Mouse (Mus musculus) heart, embryonic 12.5 days (tissue): ENCODE measurements at regions not wholly inside any gene's neighbourhood (a gene's known extent, or its start where the extent isn't known, plus 50 kb on each side); places are given as distances from the start of the nearest gene placed in this dataset.

ENCODE experiments used
- ATAC-seq: fragments of 200-750 bp; cut with Nextera tagmentation; 2 replicates; pipeline ENCODE4 v1.8.0; 2017; ENCODE audit warnings: moderate TSS enrichment, moderate library complexity; ENCODE audit not compliant: insufficient number of reproducible peaks, low FRiP score
- H3K27ac ChIP-seq: fragments of 300-500 bp; sonication (generic); 2 replicates; pipeline ENCODE4 v1.5.1; 2016; ENCODE audit warnings: mild to moderate bottlenecking, moderate library complexity; ENCODE audit not compliant: poor library complexity, severe bottlenecking
- H3K27me3 ChIP-seq: fragments of 300-500 bp; sonication (generic); replicated peaks from 2 replicates; pipeline ENCODE4 v1.6.1; 2016; ENCODE audit warnings: mild to moderate bottlenecking, moderate library complexity
- H3K36me3 ChIP-seq: fragments of 300-500 bp; sonication (generic); 2 replicates; pipeline ENCODE4 v1.6.1; 2016; ENCODE audit warnings: mild to moderate bottlenecking, moderate library complexity
- H3K4me1 ChIP-seq: fragments of 300-500 bp; sonication (generic); replicated peaks from 2 replicates; pipeline ENCODE4 v1.6.1; 2016; ENCODE audit warnings: mild to moderate bottlenecking
- H3K4me2 ChIP-seq: fragments of 300-500 bp; sonication (generic); 2 replicates; pipeline ENCODE4 v1.6.1; 2016; ENCODE audit warnings: mild to moderate bottlenecking, moderate library complexity
- H3K4me3 ChIP-seq: fragments of 300-500 bp; sonication (generic); 2 replicates; pipeline ENCODE4 v1.5.1; 2016; ENCODE audit warnings: mild to moderate bottlenecking
- H3K9ac ChIP-seq: fragments of 300-500 bp; sonication (generic); 2 replicates; pipeline ENCODE4 v1.6.1; 2016; ENCODE audit warnings: mild to moderate bottlenecking, moderate library complexity
- H3K9me3 ChIP-seq: fragments of 300-500 bp; sonication (generic); replicated peaks from 2 replicates; pipeline ENCODE4 v1.6.1; 2016; ENCODE audit warnings: mild to moderate bottlenecking, moderate library complexity
- WGBS: fragments of 180-500 bp; shearing (Covaris S2); methylation state at CpG from one replicate; pipeline ENCODE4 v1.1.7; 2016; 5-methylcytosine and 5-hydroxymethylcytosine counted together

DNA sequence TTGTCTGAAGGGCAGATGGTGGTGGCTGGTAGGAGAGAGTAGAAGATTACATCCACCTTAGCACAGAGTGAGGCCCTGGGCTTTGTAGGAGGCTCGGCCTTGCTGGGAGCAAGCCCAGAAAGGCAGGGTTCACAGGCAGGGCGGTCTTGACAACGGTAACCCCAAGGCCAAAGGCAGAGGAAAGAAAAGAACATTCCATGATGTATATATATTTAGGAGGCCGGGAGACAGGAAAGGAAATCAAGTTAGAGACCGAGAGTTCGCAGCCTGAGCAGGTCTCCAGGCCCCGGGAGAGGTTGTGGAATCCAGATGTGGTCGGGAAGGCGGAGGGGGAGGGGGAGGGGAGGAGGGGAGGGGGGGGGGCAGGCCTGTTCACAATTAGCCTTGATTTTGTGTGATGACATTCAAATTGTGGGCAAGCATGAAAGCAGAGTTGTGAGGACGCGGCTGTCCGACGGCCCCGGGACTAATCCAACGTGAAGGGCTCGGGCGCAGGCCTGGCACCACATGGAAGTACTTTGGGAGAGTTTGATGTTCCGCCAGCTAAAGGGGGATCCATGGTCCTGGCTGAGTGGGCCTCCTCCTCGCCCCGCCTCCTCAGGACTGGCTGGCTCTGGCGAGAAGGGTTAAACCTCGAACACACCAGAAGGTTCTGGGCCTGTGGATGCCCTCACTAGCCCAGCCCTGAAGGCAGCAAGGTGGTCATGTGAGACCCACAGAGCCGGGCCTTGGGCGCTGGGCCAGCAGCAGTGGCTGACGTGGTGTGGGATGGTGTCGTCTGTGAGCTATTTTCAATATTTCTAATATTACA is 131.8 kb upstream of the Gm26897 start:
- H3K9ac ChIP-seq = no peak overlapping the region
- peaks cover 21% of the 10 kb centered on the region; the same call in 1 of the 2 replicates for H3K27me3 ChIP-seq
- 0 out of 2 replicates have a peak, but pooled peaks cover 14% of the 10 kb centered on the region for H3K4me1 ChIP-seq
- no peak overlapping the region for H3K27ac ChIP-seq
- no peak for ATAC-seq
- WGBS = 67% methylated on average over 25 of the region's 26 CpGs
- H3K36me3 ChIP-seq = no peaks in the 10 kb centered on the region
- H3K9me3 ChIP-seq = no peaks in the 10 kb centered on the region
- no peak overlapping the region for H3K4me2 ChIP-seq
- H3K4me3 ChIP-seq = no peak overlapping the region

DNA sequence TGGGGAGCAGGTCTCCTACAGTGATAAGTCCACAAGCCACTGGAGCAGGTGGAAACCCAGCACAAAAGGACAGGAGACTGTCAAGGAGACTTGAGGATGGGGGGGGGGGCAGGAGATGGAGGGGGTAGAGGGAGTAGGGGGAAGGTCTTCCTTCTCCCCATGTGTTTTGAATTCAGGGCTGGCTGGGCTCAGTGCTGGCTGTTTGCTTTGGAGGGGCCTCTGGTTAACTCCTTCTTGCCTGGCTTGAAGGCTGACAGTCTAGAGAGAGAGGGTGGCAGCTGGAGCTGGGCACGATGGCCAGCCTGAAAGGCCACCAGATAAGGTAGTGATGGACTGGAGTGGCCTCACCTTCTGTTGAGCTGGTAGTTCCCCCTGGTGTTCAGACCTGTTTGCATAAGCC is 120.0 kb upstream of the Gm26897 start:
- peaks cover 4% of the 10 kb centered on the region for H3K9me3 ChIP-seq
- no peak overlapping the region for H3K4me2 ChIP-seq
- no peak for ATAC-seq
- no peaks in the 10 kb centered on the region for H3K4me1 ChIP-seq
- no peak overlapping the region for H3K9ac ChIP-seq
- no peaks in the 10 kb centered on the region for H3K36me3 ChIP-seq
- H3K27me3 ChIP-seq = peaks cover 12% of the 10 kb centered on the region
- no peak overlapping the region for H3K4me3 ChIP-seq
- 20% methylated on average over 1 of the region's 1 CpGs for WGBS
- no peak overlapping the region for H3K27ac ChIP-seq

DNA sequence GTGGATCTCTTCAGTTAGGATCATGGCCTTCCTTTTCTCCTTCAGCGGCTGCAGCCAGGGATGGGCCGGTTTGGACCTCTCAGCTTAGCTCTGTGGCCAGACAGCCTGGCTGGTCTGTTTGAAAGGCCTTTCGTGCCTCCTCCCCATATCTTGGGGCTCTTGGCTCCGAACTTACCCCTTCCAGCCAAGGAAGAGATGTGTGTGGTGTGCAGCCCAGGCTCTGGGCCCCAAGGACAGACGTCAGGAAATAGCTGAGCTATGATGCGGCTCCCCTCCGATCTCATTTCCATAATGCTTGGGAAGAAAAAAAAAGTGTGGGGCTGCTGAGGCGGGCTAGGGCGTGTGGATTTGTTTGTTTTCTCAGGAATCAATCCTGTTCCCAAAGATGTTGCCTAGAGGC is 113.8 kb upstream of the Gm26897 start:
- Histone ChIP-seq H3K27me3 (peaks cover 20% of the 10 kb centered on the region), H3K27ac (no peak overlapping the region), H3K4me3 (no peak overlapping the region), H3K9ac (no peak overlapping the region), H3K9me3 (no peaks in the 10 kb centered on the region), H3K36me3 (no peaks in the 10 kb centered on the region), H3K4me2 (no peak overlapping the region), H3K4me1 (peaks cover 17% of the 10 kb centered on the region)
- no peak for ATAC-seq
- 39% methylated on average over 9 of the region's 9 CpGs for WGBS

DNA sequence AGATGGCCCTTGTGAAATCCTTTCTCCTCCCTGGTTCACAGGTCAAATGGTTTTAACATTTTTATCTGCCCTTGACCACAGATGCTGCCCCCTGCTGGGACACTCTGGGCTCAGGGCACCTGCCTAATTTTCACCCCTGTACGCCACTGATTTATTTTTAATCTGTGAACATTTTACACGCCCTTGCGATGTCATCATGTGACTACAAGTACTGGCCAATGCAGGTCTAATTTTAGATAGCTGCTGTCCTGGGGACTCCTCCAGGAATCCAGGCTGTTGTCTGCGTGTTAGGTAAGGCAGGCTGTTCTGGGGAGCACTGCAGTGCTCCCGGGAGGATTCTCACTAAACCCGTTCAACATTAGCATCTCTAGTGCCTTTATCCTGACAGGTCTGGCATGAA is 113.1 kb upstream of the Gm26897 start:
- no peak overlapping the region for H3K27ac ChIP-seq
- H3K36me3 ChIP-seq = no peaks in the 10 kb centered on the region
- H3K4me3 ChIP-seq = no peak overlapping the region
- H3K9me3 ChIP-seq = no peaks in the 10 kb centered on the region
- peaks cover 17% of the 10 kb centered on the region for H3K4me1 ChIP-seq
- no peak overlapping the region for H3K9ac ChIP-seq
- ATAC-seq = no peak
- peaks cover 24% of the 10 kb centered on the region for H3K27me3 ChIP-seq
- 34% methylated on average over 6 of the region's 6 CpGs for WGBS
- no peak overlapping the region for H3K4me2 ChIP-seq

DNA sequence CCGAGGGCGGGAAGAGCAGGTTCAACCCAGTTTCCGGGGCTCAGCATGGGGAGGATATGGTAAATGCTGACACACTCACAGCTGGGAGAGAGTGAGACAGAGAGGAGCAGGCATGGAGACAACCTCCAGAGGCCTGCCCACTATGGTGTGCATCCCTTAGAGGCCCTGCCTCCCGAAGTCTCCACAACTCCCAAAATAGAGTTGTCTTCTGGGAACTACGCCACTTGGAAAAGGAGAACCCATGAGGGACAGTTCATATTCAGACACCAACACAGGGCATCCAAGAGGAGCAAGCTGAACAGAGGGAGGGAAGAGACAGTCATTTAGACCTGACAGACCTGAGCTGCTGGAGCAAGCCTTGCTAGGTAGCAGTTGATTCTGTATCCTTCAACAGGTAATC is 111.2 kb upstream of the Gm26897 start:
- Histone ChIP-seq H3K4me3 (no peak overlapping the region), H3K9ac (no peak overlapping the region), H3K4me2 (no peak overlapping the region), H3K27ac (no peak overlapping the region), H3K36me3 (no peaks in the 10 kb centered on the region), H3K9me3 (no peaks in the 10 kb centered on the region), H3K27me3 (peaks cover 26% of the 10 kb centered on the region), H3K4me1 (peaks cover 17% of the 10 kb centered on the region)
- ATAC-seq = no peak
- 65% methylated on average over 5 of the region's 5 CpGs for WGBS

DNA sequence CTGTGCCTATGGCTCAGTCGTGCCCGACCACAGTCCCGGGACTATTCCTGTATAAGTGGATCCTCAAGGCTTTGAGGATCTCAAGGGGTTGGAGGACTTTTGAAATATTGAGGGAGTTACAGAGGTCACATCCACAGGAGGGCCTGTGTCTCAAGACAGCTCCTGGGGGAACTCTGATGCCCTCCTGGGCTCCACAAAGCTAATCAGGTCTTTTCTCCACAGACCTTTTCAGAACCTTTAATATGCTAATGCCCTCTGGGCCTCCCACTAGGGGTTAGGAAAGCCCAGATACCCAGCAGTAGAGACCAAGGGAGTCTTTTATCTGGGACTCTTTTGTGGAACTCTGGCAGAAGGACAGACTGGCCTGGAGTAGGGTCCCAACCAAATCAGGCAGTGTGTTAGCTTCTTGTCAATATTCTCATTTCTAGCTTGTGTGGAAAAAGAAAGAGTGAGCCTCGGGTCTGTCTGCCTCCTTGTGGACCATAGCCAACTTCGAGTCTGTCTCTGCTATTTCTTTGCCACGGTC is 107.4 kb upstream of the Gm26897 start:
- H3K9ac ChIP-seq = no peak overlapping the region
- peaks cover 3% of the 10 kb centered on the region for H3K4me1 ChIP-seq
- H3K27ac ChIP-seq = no peak overlapping the region
- peaks cover 21% of the 10 kb centered on the region for H3K27me3 ChIP-seq
- WGBS = 27% methylated on average over 6 of the region's 6 CpGs
- no peak for ATAC-seq
- H3K4me2 ChIP-seq = no peak overlapping the region
- H3K36me3 ChIP-seq = no peaks in the 10 kb centered on the region
- no peak overlapping the region for H3K4me3 ChIP-seq
- 0 out of 2 replicates have a peak, but pooled peaks cover 8% of the 10 kb centered on the region for H3K9me3 ChIP-seq

DNA sequence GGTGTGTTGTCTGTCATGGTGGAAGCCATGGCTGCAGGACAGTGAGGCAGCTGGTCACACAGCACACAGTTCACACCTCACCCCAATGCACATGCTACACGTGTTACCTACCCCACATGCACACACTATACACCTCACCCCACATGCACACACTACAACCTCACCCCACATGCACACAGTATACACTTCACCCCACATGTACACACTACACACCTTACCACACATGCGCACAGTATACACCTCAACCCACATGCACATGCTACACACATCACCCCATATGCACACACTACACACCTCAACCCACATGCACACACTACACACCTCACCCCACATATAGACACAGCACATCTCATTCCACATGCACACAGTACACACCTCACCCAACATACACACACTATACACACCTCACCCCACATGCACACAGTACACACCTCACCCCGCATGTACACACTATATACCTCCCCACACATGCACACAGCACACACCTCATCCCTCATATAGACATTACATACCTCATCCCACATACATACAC is 103.3 kb upstream of the Gm26897 start:
- Histone ChIP-seq H3K36me3 (no peaks in the 10 kb centered on the region), H3K9me3 (peaks cover 22% of the 10 kb centered on the region; the same call in 1 of the 2 replicates), H3K4me3 (no peak overlapping the region), H3K27me3 (peaks cover 10% of the 10 kb centered on the region), H3K27ac (no peak overlapping the region), H3K4me1 (peaks cover 13% of the 10 kb centered on the region), H3K4me2 (no peak overlapping the region), H3K9ac (no peak overlapping the region)
- WGBS = 97% methylated on average over 3 of the region's 3 CpGs
- ATAC-seq = peak; percentile 27; the same call in 1 of the 2 replicates

DNA sequence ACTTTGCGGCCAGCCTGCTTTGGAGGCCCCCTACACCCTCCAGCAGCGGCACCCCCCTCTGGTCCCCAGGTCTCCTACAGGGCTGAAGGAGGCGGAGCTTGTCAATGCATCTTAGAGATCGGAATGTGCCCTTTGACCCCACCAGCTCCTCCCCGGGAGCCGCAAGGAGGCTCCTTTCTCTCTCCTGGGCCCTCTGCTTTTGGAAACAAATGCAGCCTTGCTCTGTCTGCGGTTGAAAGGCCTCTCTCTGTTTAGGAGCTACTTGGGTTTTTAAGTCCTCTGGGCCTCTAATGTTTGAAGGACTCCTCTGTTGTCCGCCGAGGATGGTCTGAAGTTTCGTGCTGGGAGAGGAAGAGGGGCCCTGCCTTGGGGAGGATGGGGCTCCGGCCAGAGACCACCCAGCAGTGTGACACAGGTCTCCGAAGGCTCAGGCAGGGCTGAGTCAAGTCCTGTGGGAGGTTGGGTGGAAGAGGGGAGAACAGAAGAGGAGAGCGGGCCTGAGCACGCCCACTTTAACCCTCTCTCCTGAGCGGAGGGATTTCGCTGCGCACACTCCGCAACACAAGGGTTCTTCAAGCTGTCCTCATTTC is 102.1 kb upstream of the Gm26897 start:
- no peak for ATAC-seq
- Histone ChIP-seq H3K4me3 (no peak overlapping the region), H3K27me3 (peaks cover 20% of the 10 kb centered on the region), H3K36me3 (no peaks in the 10 kb centered on the region), H3K27ac (no peak overlapping the region), H3K9ac (no peak overlapping the region), H3K4me2 (peak overlapping the region; percentile 17; the same call in 1 of the 2 replicates), H3K4me1 (peaks cover 13% of the 10 kb centered on the region), H3K9me3 (peaks cover 22% of the 10 kb centered on the region; the same call in 1 of the 2 replicates)
- 26% methylated on average over 18 of the region's 18 CpGs for WGBS

DNA sequence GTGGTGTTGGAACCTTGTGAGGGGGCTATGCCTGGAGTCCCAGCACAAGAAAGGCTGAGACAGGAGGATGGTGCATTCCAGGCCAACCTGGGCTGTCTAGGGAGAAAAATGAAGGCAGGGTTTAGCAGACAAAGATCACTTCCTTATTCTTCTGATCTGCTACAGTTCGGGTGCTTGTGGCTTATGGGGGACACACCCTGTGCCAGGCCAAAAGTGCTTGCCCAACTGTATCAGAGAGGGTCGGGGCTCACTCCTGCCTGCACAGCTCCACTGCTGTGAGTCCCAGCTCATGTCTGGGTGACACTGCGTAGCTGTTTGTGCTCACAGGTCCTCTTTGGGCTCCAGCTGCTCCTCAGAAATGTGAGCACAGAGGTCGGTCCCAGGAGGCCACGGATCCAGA is 98.6 kb upstream of the Gm26897 start:
- Histone ChIP-seq H3K4me1 (peaks cover 21% of the 10 kb centered on the region), H3K27ac (no peak overlapping the region), H3K4me2 (no peak overlapping the region), H3K4me3 (no peak overlapping the region), H3K9ac (no peak overlapping the region), H3K27me3 (peaks cover 44% of the 10 kb centered on the region), H3K36me3 (no peaks in the 10 kb centered on the region), H3K9me3 (peaks cover 15% of the 10 kb centered on the region; the same call in 1 of the 2 replicates)
- 77% methylated on average over 5 of the region's 5 CpGs for WGBS
- ATAC-seq = no peak

DNA sequence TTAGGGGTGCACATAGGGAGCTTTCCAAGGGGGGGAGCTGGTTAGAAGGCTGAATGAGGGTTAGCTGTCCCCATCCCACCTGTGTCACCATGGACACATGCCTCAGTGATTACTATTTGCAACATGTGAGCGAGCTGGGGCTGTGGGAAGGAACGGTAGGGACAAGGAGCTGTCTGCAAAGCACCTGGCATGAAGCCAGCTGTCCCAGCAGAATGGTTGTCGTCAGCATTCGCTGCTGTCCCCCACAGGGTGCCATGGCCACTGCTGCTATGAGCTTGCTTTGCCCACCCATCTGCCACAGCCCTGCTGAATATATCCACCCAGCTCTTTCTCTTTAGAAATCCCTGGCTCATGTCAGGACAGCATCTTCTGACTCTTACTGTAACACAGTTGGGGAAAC is 96.8 kb upstream of the Gm26897 start:
- no peak overlapping the region for H3K4me2 ChIP-seq
- WGBS = 20% methylated on average over 4 of the region's 4 CpGs

DNA sequence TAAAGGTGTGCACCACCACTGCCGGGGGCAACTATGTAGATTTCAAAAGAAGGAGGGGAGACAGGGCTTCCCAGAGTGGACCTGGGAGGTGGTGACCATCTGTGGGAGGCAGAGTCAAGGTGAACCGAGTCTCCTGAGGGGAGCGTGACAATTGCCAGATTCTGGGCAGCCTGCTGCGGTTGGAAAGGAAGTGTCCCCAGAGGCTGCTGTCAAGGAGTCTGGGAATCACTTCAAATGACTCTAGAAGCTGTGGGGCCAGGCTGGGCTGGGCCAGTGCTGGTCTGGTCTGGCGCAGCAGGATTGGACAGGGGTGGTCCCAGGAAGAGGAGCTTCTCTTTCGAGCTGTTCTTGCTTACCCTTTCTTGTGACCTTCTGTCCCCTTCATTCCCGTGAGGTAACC is 95.4 kb upstream of the Gm26897 start:
- Histone ChIP-seq H3K9me3 (peaks cover 8% of the 10 kb centered on the region; the same call in 1 of the 2 replicates), H3K36me3 (no peaks in the 10 kb centered on the region), H3K9ac (no peak overlapping the region), H3K27me3 (peaks cover 57% of the 10 kb centered on the region), H3K27ac (no peak overlapping the region), H3K4me2 (no peak overlapping the region), H3K4me1 (peaks cover 8% of the 10 kb centered on the region), H3K4me3 (no peak overlapping the region)
- WGBS = 44% methylated on average over 7 of the region's 7 CpGs
- ATAC-seq = no peak

More for the DNA sequence above, 96.8 kb upstream of the Gm26897 start:
- Histone ChIP-seq H3K27ac (no peak overlapping the region), H3K36me3 (no peaks in the 10 kb centered on the region), H3K9ac (no peak overlapping the region), H3K9me3 (peaks cover 15% of the 10 kb centered on the region; the same call in 1 of the 2 replicates), H3K4me3 (no peak overlapping the region), H3K4me1 (peaks cover 12% of the 10 kb centered on the region), H3K27me3 (peaks cover 57% of the 10 kb centered on the region)
- ATAC-seq = no peak
